Mouse (Mus musculus): ENCODE results near the gene Hdac5.

GRCm38 (mm10) chr11:102190848-102191247 is 39.1 kb downstream of the Hdac5 start:
- TF ChIP-seq CTCF (IDR thresholded peaks at IDR 0.05; ENCODE audit: extremely low read depth, insufficient read length, insufficient replicate concordance, low read depth, low read length) (no peak), POLR2A (IDR thresholded peaks at IDR 0.05; ENCODE audit: low read depth, low read length) (no peak)
